Mouse (Mus musculus) testis, adult 2 months (tissue): Measurements from ENCODE around the gene Ifna13.

ENCODE experiments used
- CTCF ChIP-seq: fragments of 200-500 bp; IDR thresholded peaks from 2 replicates; pipeline ENCODE4 v1.5.1; 2012; ENCODE audit warnings: low read depth, mild to moderate bottlenecking, inconsistent platforms, low read length, moderate library complexity; ENCODE audit not compliant: control insufficient read depth, insufficient read depth, insufficient replicate concordance
- POLR2A ChIP-seq: fragments of 200-500 bp; IDR thresholded peaks from 2 replicates; pipeline ENCODE4 v1.6.1; 2012; ENCODE audit warnings: low read depth, mild to moderate bottlenecking, inconsistent platforms, low read length, moderate library complexity; ENCODE audit not compliant: control insufficient read depth

GRCm38 (mm10) chr4:88644359-88644758 is at the start of gene Ifna13:
- TF ChIP-seq CTCF (no peak), POLR2A (no peak)
